Mouse (Mus musculus) urinary bladder, postnatal 4 days (tissue): ENCODE measurements at regions not wholly inside any gene's neighbourhood (a gene's known extent, or its start where the extent isn't known, plus 50 kb on each side); places are given as distances from the start of the nearest gene placed in this dataset.

Experiments
- DNase-seq, 2 experiments: peaks; one replicate each; pipeline ENCODE4 v3.0.0; 2021 to 2022; ENCODE audit warnings: low spot score in 2 of 2

DNA sequence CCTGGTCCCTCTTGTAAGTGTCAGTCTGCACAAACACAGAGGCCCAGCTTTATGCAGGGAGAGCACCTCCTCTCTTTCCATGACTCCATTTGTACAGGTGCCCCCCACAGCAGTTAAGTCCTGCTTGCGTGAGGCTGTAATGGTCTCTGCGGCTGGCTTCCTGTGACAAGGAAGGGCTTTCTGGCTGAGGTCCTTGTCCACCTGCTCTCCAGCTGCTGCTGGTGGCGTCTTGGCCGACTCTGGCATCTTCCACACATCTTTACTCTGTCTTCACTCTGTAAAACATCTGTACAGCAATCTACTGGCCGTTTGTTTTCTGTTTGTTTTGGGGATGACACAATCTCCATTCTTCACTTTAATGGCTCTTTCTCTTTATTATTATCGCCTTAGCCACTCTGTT, 60.8 kb downstream of the Rpusd4 start:
- DNase-seq, result no peak

DNA sequence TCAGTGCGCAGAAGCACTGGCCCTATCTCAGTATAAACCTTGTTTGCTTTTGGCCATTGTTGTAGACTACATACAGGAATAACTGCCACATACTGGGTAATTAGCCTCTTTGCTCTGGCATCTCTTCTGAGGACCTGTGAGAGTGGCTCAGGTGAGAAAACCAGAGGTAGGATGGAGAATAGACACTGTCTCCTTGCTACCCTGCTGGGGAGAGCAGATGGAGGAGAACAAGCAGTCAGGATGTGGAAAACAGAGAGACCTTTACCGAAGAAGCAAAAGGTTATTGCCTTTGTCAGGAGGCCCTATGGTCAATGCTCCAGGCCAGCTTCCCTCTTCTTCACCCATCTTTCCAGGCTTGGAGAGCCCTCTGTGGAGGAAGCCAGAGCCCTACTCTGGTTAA, 62.7 kb downstream of the Rpusd4 start:
- DNase-seq, result no peak

DNA sequence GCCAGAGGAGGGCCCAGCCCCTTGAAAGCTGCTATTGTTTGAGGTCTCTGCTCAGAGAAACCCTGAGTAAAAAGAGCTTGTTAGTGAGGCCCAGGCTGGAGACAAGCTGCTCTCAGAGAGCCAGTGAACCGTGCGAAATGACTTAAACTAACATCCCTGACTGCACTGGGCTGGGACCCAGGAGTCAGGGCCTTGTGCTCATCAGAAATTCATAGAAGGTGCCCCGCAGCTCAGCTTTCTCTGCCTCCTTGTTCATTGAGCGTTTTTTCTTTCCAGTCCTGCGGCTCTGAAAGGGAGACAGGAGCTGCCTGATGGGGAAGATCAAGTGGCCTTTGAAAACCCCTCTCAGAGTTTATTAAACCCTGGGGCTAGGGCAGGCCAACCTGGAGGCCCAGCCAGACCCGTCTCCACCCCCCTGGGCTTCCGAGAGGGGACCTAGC, 63.6 kb downstream of the Rpusd4 start:
- DNase-seq, result no peak

DNA sequence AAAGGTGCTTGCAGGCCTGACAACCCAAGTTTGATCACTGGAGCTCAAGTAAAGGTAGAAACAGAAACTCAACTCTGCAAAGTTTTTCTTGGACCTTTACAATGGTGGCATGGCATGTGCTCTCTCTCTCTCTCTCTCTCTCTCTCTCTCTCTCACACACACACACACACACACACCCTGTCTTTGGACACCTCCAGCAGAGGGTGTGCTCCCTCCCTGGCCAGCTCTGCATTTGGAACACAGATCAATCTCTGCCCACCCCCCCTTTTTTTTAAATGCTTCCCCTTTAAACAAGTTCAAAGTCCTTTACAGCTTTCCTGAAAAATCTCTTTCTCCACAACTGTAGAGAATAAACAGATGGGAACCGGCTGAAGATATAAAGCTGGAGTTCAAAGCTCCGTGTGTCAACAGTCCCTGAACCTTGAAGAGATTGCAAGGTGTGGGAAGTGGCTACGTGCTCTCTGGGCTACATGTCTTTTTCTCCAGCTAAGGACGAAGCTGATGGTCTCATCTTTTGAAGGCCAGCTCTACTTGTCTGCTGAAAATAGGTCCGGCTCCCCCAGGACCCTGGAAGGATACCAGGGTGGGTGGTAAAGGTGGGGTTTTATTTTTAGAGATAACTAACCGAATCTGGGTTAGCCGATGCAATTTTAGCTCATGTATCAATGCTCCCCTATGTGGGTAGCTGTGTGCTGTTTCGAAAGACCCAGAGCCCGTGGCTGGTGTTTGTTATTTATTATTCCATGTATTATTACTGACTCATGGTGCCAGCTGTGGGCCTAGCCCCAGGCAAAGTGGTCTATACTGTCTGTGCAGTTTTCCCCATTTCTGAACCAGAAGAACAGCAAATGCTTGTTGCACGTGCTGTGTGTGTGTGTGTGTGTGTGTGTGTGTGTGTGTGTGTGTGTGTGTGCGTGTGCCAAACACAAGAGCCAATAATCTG, 65.3 kb downstream of the Rpusd4 start:
- no peak for DNase-seq

DNA sequence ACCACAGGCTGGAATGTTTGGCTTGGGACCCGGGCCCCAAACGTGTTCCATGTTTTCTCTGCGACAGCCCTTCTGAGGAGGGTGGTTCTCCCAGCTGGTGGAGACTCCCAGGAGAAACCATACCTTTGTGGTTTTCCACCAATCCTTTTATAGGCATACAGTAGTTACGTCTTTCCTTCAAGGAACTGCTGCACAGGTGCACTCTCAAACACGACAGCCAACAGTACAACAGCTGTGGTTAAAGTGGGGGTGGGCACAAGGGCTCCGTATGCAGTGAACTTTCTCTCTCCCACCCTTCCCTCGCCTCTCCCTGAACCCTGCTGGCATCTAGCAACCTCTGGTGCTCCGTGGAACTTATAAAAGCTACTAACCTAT, 66.0 kb downstream of the Rpusd4 start:
- no peak for DNase-seq

DNA sequence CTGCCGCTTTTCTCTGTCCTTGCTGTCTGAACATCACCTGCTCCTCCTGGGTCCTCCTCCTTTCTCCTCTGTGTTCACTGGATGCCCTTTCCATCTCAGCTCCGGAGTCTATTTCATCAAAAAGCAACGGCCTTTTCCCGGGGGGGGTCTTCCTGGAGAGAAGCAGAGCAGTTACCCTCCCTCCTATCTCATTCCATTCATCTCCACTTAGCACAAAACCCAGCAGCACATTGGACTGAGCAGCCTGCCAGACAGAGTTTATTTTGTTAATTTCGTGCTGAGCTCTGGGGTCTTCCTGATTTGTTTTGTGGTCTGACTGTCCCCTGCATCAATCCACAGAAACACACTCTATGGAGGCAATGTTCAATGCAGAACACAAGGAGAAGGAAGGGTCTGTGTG, 66.9 kb downstream of the Rpusd4 start:
- no peak for DNase-seq

DNA sequence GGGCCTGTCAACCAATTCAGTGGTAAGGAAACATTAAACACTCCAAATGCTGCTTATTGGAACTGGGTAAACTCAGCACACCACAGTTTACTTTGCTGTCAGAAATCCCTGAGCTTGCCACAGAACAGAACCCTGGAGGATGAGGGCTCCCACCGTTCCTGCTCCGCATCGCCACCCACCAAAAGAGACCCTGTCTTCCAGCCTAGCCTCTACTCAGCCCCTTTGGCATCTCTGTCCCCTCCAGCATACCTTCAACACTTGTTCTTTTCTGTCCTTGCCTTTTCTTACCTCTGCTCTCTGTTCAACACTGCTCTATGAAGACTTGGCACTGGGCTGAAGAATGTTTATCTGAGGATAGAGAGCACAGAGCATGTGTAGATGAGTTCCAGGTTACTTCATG, 67.5 kb downstream of the Rpusd4 start:
- no peak for DNase-seq

DNA sequence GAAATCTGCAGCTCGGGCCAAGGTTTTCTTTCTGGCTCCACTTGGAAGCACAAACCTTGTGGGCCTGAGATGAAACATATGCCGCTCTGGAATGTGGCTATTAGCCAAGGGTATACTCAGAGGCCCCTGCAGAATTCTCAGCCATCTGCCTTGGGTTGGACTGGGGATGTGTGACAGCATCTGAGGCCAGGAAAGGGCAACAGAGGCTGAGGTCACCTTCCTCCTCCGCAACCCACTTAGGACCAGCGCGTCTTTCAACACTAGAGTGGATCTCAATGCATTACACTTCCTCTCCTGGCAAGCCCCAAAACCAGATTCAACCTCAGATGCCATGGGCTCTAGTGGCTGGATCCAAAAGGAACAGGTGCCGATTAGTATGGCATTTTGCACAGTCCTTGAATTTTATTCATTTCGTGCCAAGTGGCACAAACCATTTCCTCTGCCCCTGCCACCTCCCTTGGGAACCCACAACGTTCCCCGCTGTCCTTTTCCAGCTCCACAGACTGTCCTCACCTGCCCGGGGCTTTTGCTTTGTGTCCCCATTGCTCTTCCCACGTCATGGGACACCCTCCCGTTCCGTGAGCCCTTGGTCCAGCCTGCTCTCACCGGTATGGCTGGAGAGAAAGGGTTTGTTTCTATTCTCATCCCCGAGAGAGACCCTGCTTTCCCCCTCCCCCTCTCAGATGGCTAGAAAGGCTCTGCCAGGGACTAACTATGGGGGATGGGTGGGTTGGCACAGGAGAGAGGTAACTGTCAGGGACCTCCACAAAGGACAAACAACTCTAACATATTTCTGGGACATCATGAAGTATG, 68.4 kb downstream of the Rpusd4 start:
- DNase-seq, result peak in 1 of 2 experiments; percentile 60

DNA sequence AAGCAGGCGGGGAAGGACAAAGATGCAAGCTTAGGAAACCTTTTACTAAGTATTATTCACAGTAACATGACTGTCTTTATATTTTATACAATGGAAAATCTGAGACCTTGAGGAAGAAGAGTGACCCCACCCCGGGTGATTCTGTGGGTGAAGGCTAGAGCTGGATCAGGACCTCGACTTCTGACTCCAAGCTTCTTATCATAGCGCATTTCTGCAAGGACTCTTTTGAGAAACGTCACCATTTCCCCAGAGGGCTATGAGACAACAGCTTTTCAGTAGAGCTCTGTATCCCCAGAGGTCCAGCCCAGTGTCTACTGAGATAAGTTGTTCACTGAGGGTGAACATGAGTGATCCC, 69.0 kb downstream of the Rpusd4 start:
- no peak for DNase-seq

DNA sequence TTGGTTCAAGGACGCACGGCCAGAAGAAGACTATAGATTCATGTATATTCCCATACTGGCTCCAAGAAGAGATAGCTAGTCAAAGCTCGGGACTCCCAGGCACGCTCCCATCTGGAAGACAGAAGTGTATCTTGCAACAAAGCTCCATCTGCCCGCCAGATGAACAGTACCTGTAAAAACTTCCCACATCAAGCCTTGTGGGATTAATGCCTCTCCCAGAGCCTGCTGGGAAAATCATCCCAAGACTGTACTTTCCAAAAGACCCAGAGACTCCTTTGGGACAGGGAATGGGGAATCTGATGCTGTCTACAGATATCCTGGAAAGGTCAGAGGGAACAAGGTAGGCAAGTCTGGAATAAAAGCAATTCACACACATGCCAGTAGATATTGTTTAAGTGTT, 71.2 kb downstream of the Rpusd4 start:
- DNase-seq, result no peak

DNA sequence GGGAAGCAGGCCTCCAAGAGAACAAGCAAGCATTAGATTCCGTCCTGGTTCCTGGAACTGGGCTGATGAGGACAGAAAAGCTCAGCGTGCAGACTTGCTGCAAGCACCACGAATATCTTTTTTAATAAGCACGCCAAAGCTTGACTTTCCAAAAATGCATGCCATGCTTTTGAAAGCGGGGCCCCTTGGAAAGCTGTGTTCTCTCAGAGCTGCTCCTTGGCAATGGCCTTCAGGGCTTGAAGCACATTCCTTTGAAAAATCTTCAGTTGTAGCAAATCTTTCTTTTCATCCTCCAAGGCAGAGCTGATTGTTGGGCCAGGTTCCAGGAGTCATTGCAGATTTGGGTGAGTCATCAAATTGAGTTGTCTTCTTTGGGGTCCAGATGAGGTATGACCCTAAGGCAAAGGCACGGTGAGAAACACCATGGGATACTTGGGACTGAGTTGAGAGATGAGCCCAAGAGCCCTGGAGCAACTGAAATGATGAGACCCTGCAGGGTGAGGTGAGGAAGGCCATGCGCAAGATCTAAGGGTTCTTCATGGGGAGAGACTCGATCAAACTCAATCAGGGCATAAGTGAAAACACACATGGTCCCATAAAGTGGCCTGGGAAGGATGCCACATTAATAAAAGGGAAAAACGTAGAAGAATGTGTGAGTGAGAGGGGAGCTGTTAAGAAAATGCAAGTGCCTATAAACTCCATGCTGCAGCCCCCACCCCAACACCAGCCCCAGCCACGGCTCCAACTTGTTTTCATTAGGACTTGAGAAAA, 72.0 kb downstream of the Rpusd4 start:
- no peak for DNase-seq

DNA sequence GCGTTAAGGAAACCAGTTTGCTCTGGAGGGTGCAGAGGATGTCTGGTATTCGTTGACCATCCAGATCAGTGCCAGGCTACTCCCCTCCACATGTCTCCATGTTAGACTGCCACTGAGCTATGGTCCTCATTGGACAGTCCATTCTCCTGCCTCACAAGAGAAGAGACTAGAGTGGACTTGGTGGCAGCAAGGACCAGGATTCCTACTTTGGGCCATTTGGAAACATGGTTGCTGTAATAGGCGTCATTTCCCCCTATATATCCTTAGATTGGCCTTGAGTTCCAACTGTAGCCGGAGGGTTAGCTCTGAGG, 72.6 kb downstream of the Rpusd4 start:
- no peak for DNase-seq

DNA sequence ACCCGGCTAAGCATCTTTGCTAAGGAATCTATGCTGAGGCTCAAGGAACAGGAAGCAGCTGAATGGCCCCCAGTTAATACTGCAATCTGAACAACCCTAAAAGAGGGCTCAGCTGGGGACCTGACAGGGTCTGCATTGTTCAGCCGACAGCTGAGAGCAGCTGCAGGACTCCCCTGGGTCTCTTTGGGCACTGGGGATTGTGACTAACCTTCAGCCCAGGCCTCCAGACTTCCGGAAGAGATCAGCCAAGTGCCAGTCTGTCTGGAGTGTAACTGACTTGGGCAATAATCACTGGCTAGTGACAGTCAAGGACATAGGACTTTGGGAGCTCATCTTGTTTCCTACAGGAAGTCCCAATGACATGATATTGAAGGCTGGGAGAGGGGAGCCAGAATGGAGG, 73.1 kb downstream of the Rpusd4 start:
- DNase-seq, result no peak

DNA sequence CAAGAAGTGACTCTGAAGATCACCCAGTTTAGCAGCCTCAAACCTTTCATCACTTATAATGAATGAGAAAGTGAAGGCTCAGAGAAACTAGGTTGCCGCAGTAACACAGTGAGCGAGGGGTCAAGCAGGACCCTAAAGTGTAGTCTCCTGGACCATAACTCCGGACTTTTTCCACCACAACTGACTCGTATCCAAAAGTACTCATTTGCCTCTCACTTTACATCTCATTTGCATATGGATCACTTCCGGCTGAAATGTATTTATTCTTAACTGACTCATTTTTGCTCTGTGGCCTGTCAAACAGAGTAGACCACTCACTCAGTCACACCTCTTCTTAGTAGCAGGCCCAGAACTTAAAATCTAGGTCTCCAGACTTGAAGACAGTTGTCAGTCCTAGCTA, 73.7 kb downstream of the Rpusd4 start:
- no peak for DNase-seq

DNA sequence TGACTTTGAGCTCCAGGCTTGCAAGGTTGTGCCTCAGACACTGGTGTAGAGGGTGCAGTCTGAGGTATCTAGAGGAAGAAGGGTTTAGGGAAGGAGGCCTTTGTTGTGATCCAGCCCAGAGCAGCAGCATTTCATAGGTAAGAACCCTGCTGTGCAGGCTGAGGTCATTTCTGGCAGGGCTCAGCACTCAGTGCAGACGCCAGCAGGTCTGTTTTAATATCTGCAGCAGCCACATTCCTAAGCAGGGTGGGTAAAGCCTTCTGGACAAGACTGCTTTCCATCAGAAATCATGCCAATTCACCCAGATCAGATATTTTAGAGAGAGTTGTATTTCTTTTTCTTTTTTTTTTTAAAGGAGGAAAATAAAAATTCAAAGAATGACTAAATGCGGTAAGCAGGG, 74.8 kb downstream of the Rpusd4 start:
- no peak for DNase-seq

DNA sequence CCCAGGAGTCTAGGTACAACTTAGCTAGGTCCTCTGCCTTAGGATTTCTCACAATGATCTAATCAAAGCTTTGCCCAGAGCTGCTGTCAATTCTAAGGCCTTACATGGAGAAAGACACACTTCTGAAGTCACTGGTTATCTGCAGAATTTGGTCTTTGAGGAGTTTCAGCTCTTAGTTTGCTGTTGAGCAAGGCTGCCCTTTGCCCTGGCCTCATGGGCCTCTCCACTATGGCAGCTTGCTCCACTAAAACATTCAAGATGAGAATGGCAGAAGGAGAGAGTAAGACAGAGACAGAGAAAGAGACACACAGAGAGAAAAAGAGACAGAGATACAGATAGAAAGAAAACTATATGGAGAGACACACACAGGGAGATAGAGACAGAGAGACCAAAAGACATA, 75.7 kb downstream of the Rpusd4 start:
- DNase-seq, result no peak

DNA sequence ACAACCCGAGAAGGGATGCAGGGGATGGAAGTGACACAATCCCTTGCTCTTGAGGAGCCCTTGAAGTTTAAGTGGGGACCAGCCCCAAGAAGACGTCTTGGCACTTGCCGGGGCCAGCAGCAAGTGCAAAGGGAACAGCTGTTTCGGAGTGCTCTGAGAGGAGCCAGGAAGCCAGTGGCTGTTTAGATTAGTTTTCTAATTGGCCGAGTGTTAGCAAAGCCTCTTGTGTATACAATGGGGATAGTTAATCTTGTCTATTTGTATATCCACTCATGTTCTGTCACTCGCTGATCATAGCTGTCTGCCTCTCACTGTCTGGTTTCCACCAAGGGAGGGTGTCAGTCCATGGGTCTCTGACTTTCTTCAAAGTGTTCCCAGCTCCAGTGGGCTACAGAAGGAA, 76.6 kb upstream of the Cdon start:
- DNase-seq, result no peak

DNA sequence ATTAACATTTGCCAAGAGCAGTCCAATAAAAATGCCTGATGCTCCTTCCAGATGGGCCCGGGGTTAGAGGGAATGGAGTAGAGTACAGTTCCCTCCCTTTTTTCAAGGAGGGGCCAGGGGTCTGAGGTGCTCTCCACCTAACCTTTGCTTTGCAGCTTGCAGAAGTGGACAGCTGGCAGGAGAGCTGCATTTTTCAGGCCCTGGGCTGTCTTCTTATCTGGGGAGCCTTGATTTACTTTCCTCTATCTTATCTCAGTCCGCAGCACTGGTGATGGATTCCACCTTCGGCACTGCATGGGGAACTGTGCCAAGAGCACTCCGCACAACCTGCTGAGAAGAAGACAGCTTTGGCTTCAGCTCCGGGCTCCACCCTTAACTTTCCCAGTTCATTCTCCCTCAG, 74.5 kb upstream of the Cdon start:
- no peak for DNase-seq

DNA sequence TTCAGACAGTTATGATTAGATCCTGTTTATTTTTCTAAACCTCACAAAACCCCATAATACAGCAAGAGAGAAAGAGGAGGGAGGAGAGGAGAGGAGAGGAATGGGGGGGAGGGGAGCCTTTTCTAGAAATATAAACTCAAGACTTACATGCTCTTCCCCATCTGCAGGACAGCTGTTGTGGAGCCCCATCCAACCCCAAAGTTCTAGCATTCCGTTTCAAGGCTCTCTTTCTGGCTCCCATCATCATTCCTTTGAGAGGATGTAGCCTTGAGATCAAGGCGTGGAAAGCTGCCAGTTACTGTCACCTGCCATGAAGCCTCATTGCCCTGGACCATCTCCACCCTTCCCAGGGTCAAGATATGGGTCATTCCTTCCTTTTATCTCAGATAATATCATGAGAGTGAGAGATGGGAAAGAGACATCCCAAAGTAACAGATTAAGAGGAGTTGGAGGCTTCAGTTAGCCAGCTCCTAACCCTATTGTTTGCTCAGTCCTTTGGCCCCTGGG, 70.8 kb upstream of the Cdon start:
- no peak for DNase-seq

DNA sequence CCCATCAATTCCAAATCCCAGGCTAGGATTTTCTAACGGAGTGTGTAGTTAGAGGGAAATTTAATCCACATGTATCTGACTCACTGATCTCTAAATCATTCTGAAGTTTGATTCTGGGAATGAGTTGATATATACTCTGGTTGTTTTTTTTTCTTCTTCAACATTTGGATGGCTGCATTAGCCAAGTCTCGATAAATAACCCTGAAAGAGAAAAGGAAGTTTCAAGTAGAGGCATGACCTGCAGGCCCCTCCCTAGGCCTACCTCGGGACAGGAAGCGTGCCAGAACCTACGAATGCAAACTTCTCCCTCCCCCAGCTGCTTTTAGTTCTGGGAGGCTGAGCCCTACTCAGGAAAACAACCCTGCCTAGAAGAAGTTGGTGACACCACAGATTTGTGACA, 69.4 kb upstream of the Cdon start:
- DNase-seq, result no peak

DNA sequence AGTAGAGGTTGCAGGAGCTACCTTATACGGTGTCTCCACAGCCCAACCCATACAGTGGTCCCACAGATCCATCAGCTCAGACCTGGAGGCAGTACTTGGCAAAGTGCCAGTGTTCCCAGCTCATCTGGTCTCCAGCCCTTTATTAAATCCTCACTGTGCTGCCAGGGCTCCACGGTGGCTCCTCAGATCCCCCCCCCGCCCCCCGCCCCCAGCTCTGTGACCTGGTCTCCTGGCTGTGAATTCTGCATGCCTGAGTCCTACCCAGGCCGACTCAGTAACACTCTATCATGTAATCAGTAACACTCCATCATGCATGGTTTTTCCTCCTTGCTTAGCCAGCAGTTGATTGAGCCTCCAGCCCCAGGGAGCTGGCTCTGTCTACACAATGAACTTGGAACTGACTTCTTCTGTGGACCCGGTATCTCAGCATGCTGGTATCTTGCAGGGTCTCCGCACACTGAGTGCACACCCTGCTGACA, 66.2 kb upstream of the Cdon start:
- DNase-seq, result no peak

DNA sequence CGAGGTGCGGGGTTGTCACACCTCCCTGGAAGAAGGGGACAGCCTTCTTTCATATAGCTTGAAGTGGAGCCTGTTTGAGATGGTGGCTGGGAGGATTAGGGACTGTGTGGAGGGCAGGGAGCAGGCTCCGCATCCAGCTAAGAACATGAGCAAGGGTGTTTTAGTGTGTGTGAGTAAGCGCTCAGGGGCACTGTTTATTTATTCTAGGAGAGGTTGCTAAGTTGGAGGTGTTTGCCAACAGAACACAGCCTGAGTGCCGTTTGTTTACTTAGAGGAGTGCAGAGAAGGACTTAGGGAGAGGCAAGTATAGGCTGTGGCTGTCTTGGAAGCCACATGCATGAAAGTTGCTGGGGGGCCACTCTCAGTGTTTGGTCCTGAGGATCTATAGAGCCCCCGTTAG, 61.2 kb upstream of the Cdon start:
- DNase-seq, result no peak
